Mouse (Mus musculus): Measurements from ENCODE around the gene Nat8f1. TPM values are rescaled to one million over a fixed set of nuclear protein-coding genes. Genes with fewer than 3 reads are reported as not detected.

The Nat8f1 gene
- polyA plus RNA-seq, 1 experiment from 2014 or later, result 10.2 TPM

- 93% methylated on average over 2 of the region's 2 CpGs for WGBS
Measured at GRCm38 (mm10) chr6:85863840-85864239, 51.6 kb downstream of the Nat8f1 start.

GRCm38 (mm10) chr6:85863136-85863535 lies 52.4 kb downstream of the Nat8f1 start:
- no peak overlapping the region for H3K4me3 ChIP-seq (replicated peaks)
- H3K9me3 ChIP-seq, result no peaks in the 10 kb centered on the region
- no peaks in the 10 kb centered on the region for H3K4me1 ChIP-seq
- H3K27me3 ChIP-seq, result no peaks in the 10 kb centered on the region
- H3K27ac ChIP-seq, result no peak overlapping the region
- WGBS, result 91% methylated on average over 2 of the region's 2 CpGs
- H3K4me2 ChIP-seq, result no peak overlapping the region
- no peaks in the 10 kb centered on the region for H3K36me3 ChIP-seq (replicated peaks)
- ATAC-seq (ENCODE audit: low FRiP score), result no peak
- no peak overlapping the region for H3K9ac ChIP-seq

More at GRCm38 (mm10) chr6:85863840-85864239, 51.6 kb downstream of the Nat8f1 start:
- Histone ChIP-seq H3K4me1 (no peaks in the 10 kb centered on the region), H3K4me3 (replicated peaks) (no peak overlapping the region), H3K36me3 (replicated peaks) (no peaks in the 10 kb centered on the region), H3K4me2 (no peak overlapping the region), H3K27ac (no peak overlapping the region), H3K27me3 (no peaks in the 10 kb centered on the region), H3K9ac (no peak overlapping the region), H3K9me3 (no peaks in the 10 kb centered on the region)
- ATAC-seq (ENCODE audit: low FRiP score), result no peak

GRCm38 (mm10) chr6:85862565-85862964 lies 52.9 kb downstream of the Nat8f1 start:
- H3K4me1 ChIP-seq, result no peaks in the 10 kb centered on the region
- H3K27ac ChIP-seq, result no peak overlapping the region
- no peak overlapping the region for H3K9ac ChIP-seq
- no peak overlapping the region for H3K4me2 ChIP-seq
- ATAC-seq (ENCODE audit: low FRiP score), result no peak
- no peaks in the 10 kb centered on the region for H3K36me3 ChIP-seq (replicated peaks)
- no peak overlapping the region for H3K4me3 ChIP-seq (replicated peaks)
- H3K27me3 ChIP-seq, result no peaks in the 10 kb centered on the region
- 65% methylated on average over 3 of the region's 3 CpGs for WGBS
- no peaks in the 10 kb centered on the region for H3K9me3 ChIP-seq

GRCm38 (mm10) chr6:85861247-85861646 lies 54.2 kb downstream of the Nat8f1 start:
- ATAC-seq (ENCODE audit: low FRiP score), result no peak

More at GRCm38 (mm10) chr6:85861247-85861646, 54.2 kb downstream of the Nat8f1 start:
- Histone ChIP-seq H3K4me2 (no peak overlapping the region), H3K36me3 (replicated peaks) (no peaks in the 10 kb centered on the region), H3K27me3 (no peaks in the 10 kb centered on the region), H3K4me1 (no peaks in the 10 kb centered on the region), H3K27ac (no peak overlapping the region), H3K9ac (no peak overlapping the region), H3K9me3 (no peaks in the 10 kb centered on the region), H3K4me3 (replicated peaks) (no peak overlapping the region)
- 91% methylated on average over 3 of the region's 3 CpGs for WGBS

Other genes starting within 250 kb of the Nat8f1 start
- not detected in 2 replicates for gene Nat8f7, start 202.5 kb downstream of the Nat8f1 start, polyA plus RNA-seq (2016; fragmentation: Nextera tagmentation; extraction: Ambion mirVana)
- gene Nat8f3, start 149.9 kb downstream of the Nat8f1 start, polyA plus RNA-seq (2016; fragmentation: Nextera tagmentation; extraction: Ambion mirVana), result 0.21 and 0.47 TPM in 2 replicates
- gene Nat8f6, start 94.7 kb downstream of the Nat8f1 start, polyA plus RNA-seq (2016; fragmentation: Nextera tagmentation; extraction: Ambion mirVana), result not detected in 2 replicates
- not detected in 2 replicates for gene Nat8f5, start 94.7 kb downstream of the Nat8f1 start, polyA plus RNA-seq (2016; fragmentation: Nextera tagmentation; extraction: Ambion mirVana)
- not detected in 2 replicates for gene Nat8, start 83.6 kb downstream of the Nat8f1 start, polyA plus RNA-seq (2016; fragmentation: Nextera tagmentation; extraction: Ambion mirVana)
- not detected in 2 replicates for gene Nat8f2, start 46.5 kb downstream of the Nat8f1 start, polyA plus RNA-seq (2016; fragmentation: Nextera tagmentation; extraction: Ambion mirVana)
- 7.6 and 7.9 TPM in 2 replicates for gene Nat8f4, start 10.8 kb downstream of the Nat8f1 start, polyA plus RNA-seq (2016; fragmentation: Nextera tagmentation; extraction: Ambion mirVana)
- 39.1 TPM in 2 replicates for gene Tprkb, start 3.8 kb downstream of the Nat8f1 start, polyA plus RNA-seq (2016; fragmentation: Nextera tagmentation; extraction: Ambion mirVana)
- 47.3 and 49.5 TPM in 2 replicates for gene Dusp11, start 46.0 kb upstream of the Nat8f1 start, polyA plus RNA-seq (2016; fragmentation: Nextera tagmentation; extraction: Ambion mirVana)
- not detected in 2 replicates for gene Figla, start 100.5 kb upstream of the Nat8f1 start, polyA plus RNA-seq (2016; fragmentation: Nextera tagmentation; extraction: Ambion mirVana)
- 124 and 128 TPM in 2 replicates for gene Add2, start 113.0 kb upstream of the Nat8f1 start, polyA plus RNA-seq (2016; fragmentation: Nextera tagmentation; extraction: Ambion mirVana)

Measured in forebrain, embryonic 12.5 days (tissue).